16 mouse cellular contexts compared by ENCODE assay signal in the genomic region with DNA sequence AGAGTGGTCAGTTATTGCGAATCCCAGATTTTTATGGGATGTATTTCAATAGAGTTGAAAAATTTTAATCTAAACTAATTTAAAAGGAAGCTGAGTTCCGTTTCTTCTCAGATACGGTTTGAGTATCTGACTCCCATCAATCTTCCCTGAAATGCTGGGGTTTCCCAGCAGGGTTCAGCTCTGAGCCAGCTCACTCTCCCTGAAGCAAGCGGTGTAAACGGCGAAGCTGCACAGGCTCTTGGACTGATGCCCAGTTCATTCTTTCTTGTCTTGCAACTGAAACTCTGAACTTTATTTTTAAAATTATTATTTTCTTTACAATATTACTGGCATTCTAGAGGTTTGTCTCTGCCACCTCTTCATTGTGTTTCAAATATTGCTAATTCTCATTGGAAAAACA. TPM values are rescaled to one million over a fixed set of nuclear protein-coding genes. Genes with fewer than 3 reads are reported as not detected.
DNase-seq lines count a peak whose midpoint lies in the region; ATAC-seq lines count a peak whose summit lies in the region.
"Had no signal": no experiment of that assay in that cellular context is flagged by ENCODE, and none has a peak within 500 bp of the region (broad histone marks: within the 10 kb centered on the region; RNA-seq: fewer than 3 reads in every experiment).

No protein-coding gene starts in this region.

- no peaks in the 10 kb centered on the region for H3K4me1 ChIP-seq in forebrain, embryonic 14.5 days (ENCODE audit: control insufficient read depth, insufficient read depth, low read length)
- H3K4me1 ChIP-seq in forebrain, embryonic 10.5 days = no peaks in the 10 kb centered on the region
- H3K4me1 ChIP-seq: embryonic facial prominence, embryonic 15.5 days; heart, embryonic 15.5 days; hindbrain, embryonic 15.5 days; lung, embryonic 15.5 days had no signal

- no peaks in the 10 kb centered on the region for H3K36me3 ChIP-seq in forebrain, embryonic 14.5 days (ENCODE audit: control insufficient read depth, insufficient read depth, low read length)
- no peaks in the 10 kb centered on the region for H3K36me3 ChIP-seq in forebrain, embryonic 10.5 days (replicated peaks)
- H3K36me3 ChIP-seq: embryonic facial prominence, embryonic 15.5 days; heart, embryonic 15.5 days; hindbrain, embryonic 15.5 days; lung, embryonic 15.5 days had no signal

- H3K9ac ChIP-seq in forebrain, embryonic 14.5 days (ENCODE audit: low read length) = no peak overlapping the region
- H3K9ac ChIP-seq: embryonic facial prominence, embryonic 15.5 days; heart, embryonic 15.5 days; hindbrain, embryonic 15.5 days; lung, embryonic 15.5 days had no signal

- H3K27me3 ChIP-seq in forebrain, embryonic 14.5 days (replicated peaks; ENCODE audit: control insufficient read depth, insufficient read depth, low read length) = no peaks in the 10 kb centered on the region
- H3K27me3 ChIP-seq in forebrain, embryonic 10.5 days (ENCODE audit: poor library complexity, severe bottlenecking) = no peaks in the 10 kb centered on the region
- H3K27me3 ChIP-seq: embryonic facial prominence, embryonic 15.5 days; heart, embryonic 15.5 days; hindbrain, embryonic 15.5 days; lung, embryonic 15.5 days had no signal

- no peak for ATAC-seq in forebrain, embryonic 14.5 days

- peak; percentile 71 for DNase-seq in forebrain, embryonic 14.5 days (ENCODE audit: low spot score)
- DNase-seq in forebrain, embryonic 10.5 days (ENCODE audit: extremely low spot score, low spot score) = no peak
- DNase-seq in left cerebral cortex, postnatal 4 days = peak; percentile 6
- no peak for DNase-seq in left cerebral cortex, postnatal 36 days (ENCODE audit: low spot score in 2 of 2)
- DNase-seq in 416B (ENCODE audit: low read depth) = peak; percentile 27
- DNase-seq in adrenal gland, postnatal 25 days = peak; percentile 27
- DNase-seq in heart, adult 11 months = no peak
- DNase-seq in Muller cell, postnatal 12 days (ENCODE audit: inconsistent ontology term) = no peak
- DNase-seq: cerebellum, adult 9-10 months had no signal

- WGBS in forebrain, embryonic 14.5 days = 32% methylated on average over 6 of the region's 6 CpGs
- WGBS in forebrain, embryonic 10.5 days = 82% methylated on average over 6 of the region's 6 CpGs

- H3K4me3 ChIP-seq in forebrain, embryonic 14.5 days (ENCODE audit: low read depth, low read length) = no peak overlapping the region
- no peak overlapping the region for H3K4me3 ChIP-seq in forebrain, embryonic 10.5 days
- H3K4me3 ChIP-seq: embryonic facial prominence, embryonic 15.5 days; heart, embryonic 15.5 days; hindbrain, embryonic 15.5 days; lung, embryonic 15.5 days had no signal

- H3K9me3 ChIP-seq in forebrain, embryonic 14.5 days (replicated peaks; ENCODE audit: control insufficient read depth, low read length) = no peaks in the 10 kb centered on the region
- H3K9me3 ChIP-seq in forebrain, embryonic 10.5 days = peaks cover 5% of the 10 kb centered on the region
- H3K9me3 ChIP-seq: embryonic facial prominence, embryonic 15.5 days; heart, embryonic 15.5 days; hindbrain, embryonic 15.5 days; lung, embryonic 15.5 days had no signal

- no peak overlapping the region for H3K4me2 ChIP-seq in forebrain, embryonic 14.5 days (ENCODE audit: low read length)
- H3K4me2 ChIP-seq: embryonic facial prominence, embryonic 15.5 days; heart, embryonic 15.5 days; hindbrain, embryonic 15.5 days; lung, embryonic 15.5 days; midbrain, embryonic 11.5 days had no signal

- H3K27ac ChIP-seq in forebrain, embryonic 14.5 days (ENCODE audit: low read depth, low read length) = no peak overlapping the region
- H3K27ac ChIP-seq in forebrain, embryonic 10.5 days = no peak overlapping the region
- H3K27ac ChIP-seq: embryonic facial prominence, embryonic 15.5 days; heart, embryonic 15.5 days; hindbrain, embryonic 15.5 days; lung, embryonic 15.5 days had no signal

- intact Hi-C loops in left cerebral cortex, postnatal 4 days (cut with DNase I) = no loop called here
- intact Hi-C loops in left cerebral cortex, postnatal 36 days (cut with DNase I) = no loop called here

RNA-seq across cellular contexts. Expression of a gene that starts 2.0 kb away (rescaled TPM):
- polyA plus RNA-seq in forebrain, embryonic 14.5 days (2014; fragmentation: Nextera tagmentation; extraction: Ambion mirVana) = not detected in 2 replicates
- not detected in 2 replicates for polyA plus RNA-seq in forebrain, embryonic 10.5 days (2016; fragmentation: Nextera tagmentation; extraction: Ambion mirVana)
- total RNA-seq in left cerebral cortex, postnatal 4 days (2021) = under 1 TPM; 0.24 to 0.46 TPM
- under 1 TPM; 0.17 to 0.25 TPM for total RNA-seq in left cerebral cortex, postnatal 36 days (2021)
- not detected in 2 replicates for total RNA-seq in adrenal gland, postnatal 25 days (2021)
- total RNA-seq: gastrocnemius, postnatal 4 days had no signal
- polyA plus RNA-seq: embryonic facial prominence, embryonic 15.5 days; heart, embryonic 15.5 days; hindbrain, embryonic 15.5 days; lung, embryonic 15.5 days; neural tube, embryonic 14.5 days had no signal

Comparison
In these comparisons a context has a peak if more than half of its experiments do, and no peak if none do; other contexts are left out.
1. DNase-seq: peak in forebrain, embryonic 14.5 days (single experiment), left cerebral cortex, postnatal 4 days (single experiment), 416B (single experiment) and adrenal gland, postnatal 25 days (single experiment); none in forebrain, embryonic 10.5 days (single experiment), left cerebral cortex, postnatal 36 days (0 of 2), heart, adult 11 months (single experiment) and Muller cell, postnatal 12 days (single experiment).